Mouse (Mus musculus): ENCODE results near the gene Ttc39a.
A peak's percentile ranks its signal among the peaks of the same experiment; 100 is the strongest.

Ttc39a gene

DNA sequence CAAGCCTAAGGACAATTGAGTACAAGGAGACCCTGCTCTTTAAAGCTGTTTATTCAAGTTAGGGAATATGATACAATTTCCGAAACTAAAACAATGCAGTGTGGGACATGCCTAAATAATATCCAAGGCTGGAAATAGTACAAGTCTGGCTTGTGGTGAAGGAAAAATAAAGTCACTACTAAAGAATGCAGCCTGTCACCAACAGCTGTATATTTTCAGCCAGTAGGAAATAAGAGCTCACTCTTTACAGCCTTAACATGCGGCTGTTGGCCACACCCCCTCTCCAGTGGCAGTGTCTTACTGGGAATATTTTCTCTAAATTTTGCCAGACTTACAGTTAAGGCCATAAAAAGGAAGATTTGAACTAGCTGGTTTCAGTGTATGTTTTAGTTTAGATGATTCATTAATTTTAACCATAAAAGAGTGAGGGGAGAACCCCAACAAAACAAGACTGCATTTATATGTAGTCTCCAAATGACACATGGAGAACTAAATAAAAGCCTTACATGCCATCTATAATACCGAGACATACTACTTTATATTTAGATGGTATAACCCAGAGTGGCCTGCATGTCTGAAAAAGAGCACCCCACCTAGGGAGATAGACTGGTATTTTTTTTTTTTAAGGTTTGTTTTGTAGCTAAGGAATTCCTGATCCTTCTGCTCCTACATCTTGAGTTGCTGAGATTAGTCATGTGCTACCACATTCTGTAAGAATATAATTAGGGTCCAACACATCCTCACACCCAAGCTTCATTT, 54.2 kb downstream of the Ttc39a start:
- no peak for DNase-seq (ENCODE audit: low read depth, low spot score)

DNA sequence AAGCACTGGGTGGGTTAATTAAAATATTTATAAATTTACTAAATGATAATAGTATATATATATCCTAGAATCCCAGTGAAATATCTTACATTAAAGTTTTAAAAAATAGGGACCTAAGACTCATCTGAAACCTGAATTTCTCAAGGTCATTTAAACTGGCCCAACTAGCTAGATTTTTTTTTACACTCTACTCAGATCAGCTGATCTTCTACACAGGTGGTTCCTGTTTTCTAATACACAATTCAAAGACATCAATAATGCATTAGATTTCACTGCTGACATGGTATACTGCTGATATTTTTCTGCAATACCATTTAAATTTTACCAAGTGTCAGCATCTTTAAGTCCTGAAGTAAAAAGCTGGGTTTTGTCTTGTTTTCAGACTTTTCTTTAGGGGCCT, 57.5 kb downstream of the Ttc39a start:
- no peak for DNase-seq (ENCODE audit: low read depth, low spot score)

DNA sequence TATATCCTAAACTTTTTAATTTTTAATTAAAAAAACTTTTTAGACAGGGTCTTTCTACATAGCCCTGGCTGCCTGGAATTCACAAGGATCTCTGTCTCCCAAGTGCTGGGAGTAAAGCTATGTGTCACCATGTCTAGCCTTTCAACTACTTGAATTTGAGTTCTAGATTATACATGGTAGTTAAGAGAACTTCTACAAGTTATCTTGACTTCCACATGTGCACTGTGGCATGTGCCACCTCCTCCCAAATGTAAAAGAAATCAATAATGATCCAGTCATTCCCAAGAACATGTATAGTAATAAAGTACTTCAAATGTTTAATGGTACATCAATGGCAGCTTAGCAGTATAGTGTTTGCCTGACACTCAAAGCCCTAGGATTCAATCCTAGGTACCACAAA, 61.3 kb downstream of the Ttc39a start:
- DNase-seq (ENCODE audit: low read depth, low spot score): no peak

DNA sequence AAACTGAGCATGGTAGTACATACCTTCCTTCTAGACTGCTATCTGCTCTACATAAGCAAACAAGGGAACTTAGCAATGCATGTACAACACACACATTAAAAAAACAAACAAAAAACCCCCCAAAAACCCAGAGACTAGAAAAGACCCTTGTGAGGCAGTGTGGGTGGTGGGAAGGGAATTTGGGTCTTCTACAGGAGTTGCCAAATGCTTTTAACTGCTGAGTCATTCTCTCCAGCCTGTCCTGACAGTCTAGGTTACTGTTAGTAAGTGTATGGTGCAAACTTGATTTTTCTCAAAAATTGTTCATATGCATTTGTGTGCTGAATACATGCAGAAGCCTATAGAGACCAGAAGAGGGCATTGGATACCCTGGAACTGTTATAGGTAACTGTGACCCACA, 65.2 kb downstream of the Ttc39a start:
- no peak for DNase-seq (ENCODE audit: low read depth, low spot score)

GRCm38 (mm10) chr4:109472566-109472965, 66.1 kb downstream of the Ttc39a start:
- no peak for DNase-seq (ENCODE audit: low read depth, low spot score)

- DNase-seq (ENCODE audit: low read depth, low spot score): no peak
Observed at GRCm38 (mm10) chr4:109475078-109475477, 68.7 kb downstream of the Ttc39a start.

- DNase-seq (ENCODE audit: low read depth, low spot score): peak; percentile 71
Observed at GRCm38 (mm10) chr4:109475577-109476553, 69.4 kb downstream of the Ttc39a start.

DNA sequence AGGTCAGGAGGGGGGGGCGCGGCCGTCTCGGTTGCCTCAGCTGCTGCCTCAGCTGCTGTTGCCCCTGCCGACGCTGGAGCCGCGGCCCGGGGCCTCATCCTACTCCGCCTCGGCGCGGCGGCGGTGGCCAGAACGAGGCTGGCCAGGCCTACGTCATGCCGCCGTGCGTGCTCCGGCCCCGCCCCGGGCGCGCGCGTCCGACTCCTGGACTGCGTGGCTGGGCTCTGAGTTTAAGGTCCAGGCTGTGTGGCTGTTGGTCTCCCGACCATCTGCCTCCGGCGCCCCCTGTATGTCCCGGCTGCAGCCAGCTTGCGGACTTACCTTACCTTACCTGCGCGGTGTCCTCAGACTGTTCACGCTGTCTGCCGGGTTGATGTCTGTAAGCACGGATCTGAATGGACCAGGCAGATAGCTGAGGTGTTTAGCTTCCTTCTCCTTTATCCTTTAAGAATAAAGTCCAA, 70.2 kb downstream of the Ttc39a start:
- peak; percentile 86 for DNase-seq (ENCODE audit: low read depth, low spot score)

- DNase-seq (ENCODE audit: low read depth, low spot score): no peak
Observed at GRCm38 (mm10) chr4:109477454-109477853, 71.0 kb downstream of the Ttc39a start.

DNA sequence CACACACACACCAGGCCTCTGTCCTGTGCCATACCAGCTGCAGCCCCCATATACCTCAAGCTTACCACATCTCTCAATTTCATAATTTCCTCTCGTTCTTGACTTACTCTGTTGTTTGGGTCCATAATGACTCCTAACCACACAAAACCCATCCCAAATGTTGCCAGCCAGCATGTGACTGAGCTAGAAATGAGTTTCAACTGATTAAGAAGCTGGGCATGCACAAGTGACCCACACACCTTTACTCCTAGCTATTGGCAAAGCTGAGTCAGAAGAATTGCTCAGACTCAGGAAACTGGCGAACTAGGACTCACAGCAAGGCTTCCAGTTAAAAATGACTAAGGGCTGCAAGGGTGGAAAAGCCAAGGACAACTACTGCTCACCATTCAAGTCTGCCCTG, 75.0 kb downstream of the Ttc39a start:
- no peak for DNase-seq (ENCODE audit: low read depth, low spot score)

GRCm38 (mm10) chr4:109482701-109483100, 76.3 kb downstream of the Ttc39a start:
- DNase-seq (ENCODE audit: low read depth, low spot score): no peak

GRCm38 (mm10) chr4:109484621-109485020, 78.2 kb downstream of the Ttc39a start, which contains the start of gene Rnf11:
TSS of gene Rnf11 (minus strand) at chr4:109484728.
- DNase-seq (ENCODE audit: low read depth, low spot score): no peak

GRCm38 (mm10) chr4:109488812-109489211, 82.4 kb downstream of the Ttc39a start:
- DNase-seq (ENCODE audit: low read depth, low spot score): no peak

DNA sequence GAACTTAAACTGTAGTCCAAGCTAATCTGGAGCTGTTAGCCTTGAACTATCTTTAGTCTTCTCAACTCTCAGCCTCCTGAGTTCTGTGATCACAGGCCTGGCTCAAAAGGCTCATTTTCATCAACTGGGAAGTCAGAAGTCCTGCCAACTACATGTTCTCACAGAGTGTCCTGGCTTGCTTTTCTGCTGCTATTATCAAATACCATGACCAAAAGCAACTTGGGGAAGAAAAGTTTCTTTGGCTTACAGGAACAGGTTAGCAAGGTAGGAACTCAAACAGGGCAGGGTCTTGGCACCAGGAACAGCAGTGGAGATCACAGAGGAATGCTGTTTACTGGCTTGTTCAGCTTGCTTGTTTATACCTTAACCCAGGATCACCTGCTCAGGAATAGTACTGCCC, 87.2 kb downstream of the Ttc39a start:
- DNase-seq (ENCODE audit: low read depth, low spot score): no peak
